Mouse (Mus musculus): ENCODE data around the gene Pik3c2b. TPM values are rescaled to one million over a fixed set of nuclear protein-coding genes. Genes with fewer than 3 reads are reported as not detected.

Pik3c2b gene
- polyA plus RNA-seq, 1 experiment from 2014 or later, result 14.6 TPM

GRCm38 (mm10) chr1:133063164-133063563, 17.7 kb downstream of the Pik3c2b start:
- H3K27me3 ChIP-seq, result no peaks in the 10 kb centered on the region
- H3K27ac ChIP-seq, result no peak overlapping the region
- no peak overlapping the region for H3K4me2 ChIP-seq
- ATAC-seq (ENCODE audit: low FRiP score), result no peak
- peaks cover 8% of the 10 kb centered on the region for H3K4me1 ChIP-seq (replicated peaks)
- no peak overlapping the region for H3K9ac ChIP-seq
- peaks cover 49% of the 10 kb centered on the region for H3K36me3 ChIP-seq
- WGBS, result 92% methylated on average over 6 of the region's 6 CpGs
- no peak overlapping the region for H3K4me3 ChIP-seq
- H3K9me3 ChIP-seq, result no peaks in the 10 kb centered on the region

GRCm38 (mm10) chr1:133068268-133068667, 22.8 kb downstream of the Pik3c2b start:
- Histone ChIP-seq H3K9me3 (no peaks in the 10 kb centered on the region), H3K4me3 (no peak overlapping the region), H3K4me2 (no peak overlapping the region), H3K27ac (peak overlapping the region; percentile 78), H3K4me1 (replicated peaks) (peaks cover 55% of the 10 kb centered on the region), H3K9ac (peak overlapping the region; percentile 51; the same call in 1 of the 2 replicates), H3K27me3 (no peaks in the 10 kb centered on the region), H3K36me3 (peaks cover 62% of the 10 kb centered on the region)
- ATAC-seq (ENCODE audit: low FRiP score), result peak; percentile 25; the same call in 1 of the 2 replicates
- 72% methylated on average over 5 of the region's 5 CpGs for WGBS

- peak; percentile 43 for ATAC-seq (ENCODE audit: low FRiP score)
- Histone ChIP-seq H3K4me2 (no peak overlapping the region), H3K27me3 (no peaks in the 10 kb centered on the region), H3K4me1 (replicated peaks) (peaks cover 60% of the 10 kb centered on the region), H3K9me3 (no peaks in the 10 kb centered on the region), H3K4me3 (no peak overlapping the region), H3K36me3 (peaks cover 57% of the 10 kb centered on the region), H3K27ac (peak overlapping the region; percentile 78), H3K9ac (peak overlapping the region; percentile 51)
- WGBS, result 87% methylated on average over 15 of the region's 15 CpGs
Measured at GRCm38 (mm10) chr1:133068669-133069274, 23.3 kb downstream of the Pik3c2b start.

- Histone ChIP-seq H3K27me3 (no peaks in the 10 kb centered on the region), H3K4me2 (no peak overlapping the region), H3K4me3 (no peak overlapping the region), H3K4me1 (replicated peaks) (peaks cover 60% of the 10 kb centered on the region), H3K36me3 (peaks cover 55% of the 10 kb centered on the region), H3K9ac (peak overlapping the region; percentile 51), H3K9me3 (no peaks in the 10 kb centered on the region), H3K27ac (peak overlapping the region; percentile 78)
- WGBS, result 82% methylated on average over 12 of the region's 12 CpGs
- peak; percentile 25; the same call in 1 of the 2 replicates for ATAC-seq (ENCODE audit: low FRiP score)
Measured at GRCm38 (mm10) chr1:133069275-133070120, 24.0 kb downstream of the Pik3c2b start.

GRCm38 (mm10) chr1:133070157-133070556, 24.7 kb downstream of the Pik3c2b start:
- no peak overlapping the region for H3K4me2 ChIP-seq
- peak overlapping the region; percentile 78; the same call in 1 of the 2 replicates for H3K27ac ChIP-seq
- H3K4me1 ChIP-seq (replicated peaks), result peaks cover 60% of the 10 kb centered on the region
- 46% methylated on average over 5 of the region's 5 CpGs for WGBS
- H3K9me3 ChIP-seq, result no peaks in the 10 kb centered on the region
- no peak overlapping the region for H3K4me3 ChIP-seq
- no peak for ATAC-seq (ENCODE audit: low FRiP score)
- H3K27me3 ChIP-seq, result no peaks in the 10 kb centered on the region
- no peak overlapping the region for H3K9ac ChIP-seq
- H3K36me3 ChIP-seq, result peaks cover 60% of the 10 kb centered on the region

- peaks cover 65% of the 10 kb centered on the region for H3K4me1 ChIP-seq (replicated peaks)
- WGBS, result 61% methylated on average over 16 of the region's 16 CpGs
- H3K4me2 ChIP-seq, result no peak overlapping the region
- no peaks in the 10 kb centered on the region for H3K27me3 ChIP-seq
- H3K4me3 ChIP-seq, result no peak overlapping the region
- H3K36me3 ChIP-seq, result peaks cover 65% of the 10 kb centered on the region
- H3K27ac ChIP-seq, result peak overlapping the region; percentile 71
- H3K9me3 ChIP-seq, result no peaks in the 10 kb centered on the region
- no peak for ATAC-seq (ENCODE audit: low FRiP score)
- no peak overlapping the region; the same call in 1 of the 2 replicates for H3K9ac ChIP-seq
Measured at GRCm38 (mm10) chr1:133071666-133072381, 26.4 kb downstream of the Pik3c2b start.

GRCm38 (mm10) chr1:133073327-133073856, 27.9 kb downstream of the Pik3c2b start:
- no peak for ATAC-seq (ENCODE audit: low FRiP score)
- WGBS, result 68% methylated on average over 9 of the region's 9 CpGs
- Histone ChIP-seq H3K9ac (no peak overlapping the region), H3K4me1 (replicated peaks) (peaks cover 69% of the 10 kb centered on the region), H3K4me3 (no peak overlapping the region), H3K27ac (no peak overlapping the region), H3K9me3 (no peaks in the 10 kb centered on the region), H3K4me2 (no peak overlapping the region), H3K36me3 (peaks cover 65% of the 10 kb centered on the region), H3K27me3 (no peaks in the 10 kb centered on the region)

GRCm38 (mm10) chr1:133074541-133074940, 29.1 kb downstream of the Pik3c2b start:
- Histone ChIP-seq H3K27me3 (no peaks in the 10 kb centered on the region), H3K4me1 (replicated peaks) (peaks cover 62% of the 10 kb centered on the region), H3K36me3 (peaks cover 57% of the 10 kb centered on the region), H3K4me2 (no peak overlapping the region), H3K9me3 (no peaks in the 10 kb centered on the region), H3K27ac (no peak overlapping the region), H3K9ac (no peak overlapping the region), H3K4me3 (no peak overlapping the region)
- ATAC-seq (ENCODE audit: low FRiP score), result no peak
- 93% methylated on average over 13 of the region's 13 CpGs for WGBS

GRCm38 (mm10) chr1:133075651-133076400, 30.4 kb downstream of the Pik3c2b start:
- ATAC-seq (ENCODE audit: low FRiP score), result no peak
- no peak overlapping the region for H3K27ac ChIP-seq
- peaks cover 63% of the 10 kb centered on the region for H3K36me3 ChIP-seq
- H3K4me3 ChIP-seq, result no peak overlapping the region
- H3K9ac ChIP-seq, result no peak overlapping the region
- H3K4me1 ChIP-seq (replicated peaks), result peaks cover 63% of the 10 kb centered on the region
- WGBS, result 79% methylated on average over 6 of the region's 6 CpGs
- no peaks in the 10 kb centered on the region for H3K9me3 ChIP-seq
- H3K27me3 ChIP-seq, result no peaks in the 10 kb centered on the region
- H3K4me2 ChIP-seq, result no peak overlapping the region

GRCm38 (mm10) chr1:133076681-133077514, 31.4 kb downstream of the Pik3c2b start:
- H3K4me3 ChIP-seq, result no peak overlapping the region
- peaks cover 66% of the 10 kb centered on the region for H3K36me3 ChIP-seq
- peak overlapping the region; percentile 69 for H3K27ac ChIP-seq
- no peaks in the 10 kb centered on the region for H3K27me3 ChIP-seq
- H3K9me3 ChIP-seq, result no peaks in the 10 kb centered on the region
- no peak for ATAC-seq (ENCODE audit: low FRiP score)
- 0 out of 2 replicates have a peak overlapping the region, but pooled peaks have one; percentile 29 for H3K9ac ChIP-seq
- H3K4me2 ChIP-seq, result no peak overlapping the region
- peaks cover 55% of the 10 kb centered on the region for H3K4me1 ChIP-seq (replicated peaks)
- 51% methylated on average over 20 of the region's 20 CpGs for WGBS
